Mouse (Mus musculus) megakaryocyte, embryonic 14.5 days (primary cell): Measurements from ENCODE around the gene Lmo3. TPM values are rescaled to one million over a fixed set of nuclear protein-coding genes. Genes with fewer than 3 reads are reported as not detected.

Experiments used
- H3K27me3 ChIP-seq: replicated peaks from 2 replicates; pipeline ENCODE3; 2012; ENCODE audit warnings: inconsistent platforms
- H3K36me3 ChIP-seq: replicated peaks from 2 replicates; pipeline ENCODE3; 2012; ENCODE audit warnings: low read length, inconsistent platforms, mixed read lengths
- H3K4me1 ChIP-seq: 2 replicates; pipeline ENCODE4 v1.6.1; 2012; ENCODE audit warnings: inconsistent platforms
- H3K4me3 ChIP-seq: replicated peaks from 2 replicates; pipeline ENCODE3; 2012; ENCODE audit warnings: moderate library complexity, mild to moderate bottlenecking, inconsistent platforms
- H3K9me3 ChIP-seq: 2 replicates; pipeline ENCODE4 v1.6.1; 2012; ENCODE audit warnings: inconsistent platforms
- FLI1 ChIP-seq: IDR thresholded peaks from 2 replicates; pipeline ENCODE4 v1.6.1; 2012; ENCODE audit warnings: low read length, inconsistent platforms, mixed read lengths
- GATA1 ChIP-seq: IDR thresholded peaks from 3 replicates; pipeline ENCODE4 v1.6.1; 2012; ENCODE audit warnings: mixed read lengths, low read length, inconsistent platforms, borderline replicate concordance
- polyA plus RNA-seq: library from polyadenylated mRNA; stranded (reverse); fragments of >175 nt; gene quantifications from 2 replicates; pipeline ENCODE4 v1.2.3, GENCODE M21; 2012; ENCODE audit warnings: low replicate concordance; ENCODE audit not compliant: insufficient read depth

Gene Lmo3
- polyA plus RNA-seq, 1 experiment, result not detected

DNA sequence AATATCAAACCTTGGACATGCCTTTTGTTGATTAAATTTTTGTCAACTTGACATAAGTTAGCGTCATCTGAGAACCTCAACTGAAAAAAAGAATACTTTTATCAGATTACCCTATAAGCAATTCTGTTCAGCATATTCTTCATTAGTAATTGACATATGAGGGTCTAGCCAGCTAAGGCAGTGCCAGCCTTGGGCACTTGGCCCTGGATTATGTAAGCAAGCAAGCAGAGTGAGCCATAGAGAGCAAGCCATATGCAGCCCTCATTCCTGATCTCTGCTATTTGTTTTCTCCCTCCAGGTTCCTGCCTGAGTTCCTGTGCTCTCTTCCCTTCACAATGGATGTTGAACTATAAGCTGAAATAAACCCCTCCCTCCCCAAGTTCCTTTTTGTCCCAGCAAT is 182.9 kb downstream of the Lmo3 start:
- Histone ChIP-seq H3K36me3 (no peaks in the 10 kb centered on the region), H3K4me1 (no peaks in the 10 kb centered on the region), H3K27me3 (no peaks in the 10 kb centered on the region), H3K9me3 (peaks cover 24% of the 10 kb centered on the region), H3K4me3 (no peak overlapping the region)
- TF ChIP-seq FLI1 (no peak), GATA1 (no peak)

DNA sequence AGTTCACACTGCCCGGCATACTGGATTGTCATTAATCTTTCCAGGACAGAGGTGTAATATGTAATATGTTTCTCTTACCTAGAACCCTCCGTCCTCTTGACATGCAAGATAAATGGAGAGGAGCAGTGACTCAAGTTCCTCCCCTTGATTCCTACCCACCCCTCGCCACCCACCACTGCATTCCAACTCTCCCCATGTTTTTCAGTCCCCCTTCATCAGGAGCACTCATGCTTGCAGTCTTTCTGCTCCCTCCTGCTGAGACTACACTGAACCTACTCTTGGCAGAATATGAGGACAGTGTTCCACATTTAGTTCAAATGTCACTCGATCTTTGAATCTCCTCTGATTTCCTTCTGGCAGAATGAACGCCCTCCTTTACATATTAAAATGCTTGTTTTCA is 190.7 kb downstream of the Lmo3 start:
- Histone ChIP-seq H3K4me1 (no peaks in the 10 kb centered on the region), H3K36me3 (no peaks in the 10 kb centered on the region), H3K4me3 (no peak overlapping the region), H3K9me3 (peaks cover 31% of the 10 kb centered on the region), H3K27me3 (no peaks in the 10 kb centered on the region)
- TF ChIP-seq GATA1 (no peak), FLI1 (no peak)

GRCm38 (mm10) chr6:138388168-138388936 is 193.4 kb downstream of the Lmo3 start:
- no peaks in the 10 kb centered on the region for H3K36me3 ChIP-seq
- no peaks in the 10 kb centered on the region for H3K4me1 ChIP-seq
- TF ChIP-seq GATA1 (no peak), FLI1 (no peak)
- H3K4me3 ChIP-seq, result no peak overlapping the region
- peaks cover 38% of the 10 kb centered on the region for H3K9me3 ChIP-seq
- H3K27me3 ChIP-seq, result no peaks in the 10 kb centered on the region

DNA sequence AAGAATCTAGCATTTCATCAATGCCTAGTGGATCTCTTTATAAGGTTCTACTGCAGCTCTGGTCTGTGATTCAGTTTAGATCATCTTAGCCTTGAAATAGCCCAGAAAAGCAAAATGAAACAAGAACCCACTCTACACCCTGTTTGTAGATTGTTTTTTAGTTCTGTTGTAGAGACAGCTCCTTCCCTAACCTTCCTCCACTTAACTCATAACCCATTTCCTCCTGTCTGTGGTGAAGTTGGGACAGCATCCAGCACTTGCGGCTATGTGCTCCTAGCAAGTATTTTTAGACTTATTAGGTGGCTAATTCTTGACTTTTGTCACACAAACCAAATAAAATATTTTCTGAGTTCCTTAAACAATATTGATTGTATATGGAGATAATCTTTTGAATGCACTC is 198.6 kb downstream of the Lmo3 start:
- TF ChIP-seq GATA1 (no peak), FLI1 (no peak)

GRCm38 (mm10) chr6:138371176-138371575 is 210.6 kb downstream of the Lmo3 start:
- TF ChIP-seq GATA1, result no peak
- no peak for TF ChIP-seq FLI1
- no peaks in the 10 kb centered on the region for H3K4me1 ChIP-seq
- H3K9me3 ChIP-seq, result peaks cover 13% of the 10 kb centered on the region
- H3K27me3 ChIP-seq, result no peaks in the 10 kb centered on the region
- no peaks in the 10 kb centered on the region for H3K36me3 ChIP-seq
- no peak overlapping the region for H3K4me3 ChIP-seq

More for the DNA sequence above, 198.6 kb downstream of the Lmo3 start:
- H3K36me3 ChIP-seq, result no peaks in the 10 kb centered on the region
- H3K9me3 ChIP-seq, result peaks cover 28% of the 10 kb centered on the region
- H3K27me3 ChIP-seq, result no peaks in the 10 kb centered on the region
- no peak overlapping the region for H3K4me3 ChIP-seq
- no peaks in the 10 kb centered on the region for H3K4me1 ChIP-seq

- Histone ChIP-seq H3K4me1 (no peaks in the 10 kb centered on the region), H3K27me3 (no peaks in the 10 kb centered on the region), H3K4me3 (no peak overlapping the region), H3K36me3 (no peaks in the 10 kb centered on the region), H3K9me3 (peaks cover 13% of the 10 kb centered on the region)
- TF ChIP-seq FLI1, result no peak
- no peak for TF ChIP-seq GATA1
Observed at GRCm38 (mm10) chr6:138364111-138364510, 217.7 kb downstream of the Lmo3 start.

DNA sequence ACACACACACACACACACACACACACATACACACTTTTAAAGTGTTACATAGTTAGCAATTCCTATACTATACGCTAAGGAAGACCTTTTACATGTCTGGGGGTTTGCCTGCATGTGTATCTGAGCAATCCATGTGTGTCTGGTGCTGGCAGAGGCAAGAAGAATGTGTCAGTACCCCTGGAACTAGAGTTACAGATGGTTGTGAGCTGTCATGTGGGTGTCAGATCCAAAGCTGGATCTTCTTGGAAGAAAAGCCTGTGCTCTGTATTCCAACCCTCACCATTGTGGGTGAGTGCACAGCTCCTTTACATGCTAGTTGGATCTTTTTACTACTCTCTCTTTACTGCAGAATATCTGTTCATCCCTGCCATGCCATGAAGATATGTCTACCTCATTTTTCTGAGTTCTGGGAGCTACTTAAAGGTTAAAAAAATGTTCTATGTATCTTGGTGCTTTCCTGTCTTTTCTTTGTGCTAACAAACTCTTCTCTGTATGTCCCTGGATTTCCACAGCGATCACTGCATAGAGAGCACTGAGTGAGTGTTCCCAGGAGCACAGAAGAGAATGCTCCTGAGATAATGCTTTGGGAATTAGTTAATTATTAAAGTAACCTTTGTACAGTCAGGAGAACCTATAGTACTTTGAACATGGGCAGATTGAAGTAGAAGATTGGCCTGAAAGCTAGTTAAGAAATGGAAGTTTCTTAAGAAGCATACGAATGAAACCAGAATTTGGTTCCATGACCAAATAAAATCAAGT is 231.0 kb downstream of the Lmo3 start:
- Histone ChIP-seq H3K4me1 (no peaks in the 10 kb centered on the region), H3K36me3 (no peaks in the 10 kb centered on the region), H3K27me3 (no peaks in the 10 kb centered on the region), H3K4me3 (no peak overlapping the region), H3K9me3 (peaks cover 20% of the 10 kb centered on the region)
- TF ChIP-seq GATA1 (no peak), FLI1 (no peak)

DNA sequence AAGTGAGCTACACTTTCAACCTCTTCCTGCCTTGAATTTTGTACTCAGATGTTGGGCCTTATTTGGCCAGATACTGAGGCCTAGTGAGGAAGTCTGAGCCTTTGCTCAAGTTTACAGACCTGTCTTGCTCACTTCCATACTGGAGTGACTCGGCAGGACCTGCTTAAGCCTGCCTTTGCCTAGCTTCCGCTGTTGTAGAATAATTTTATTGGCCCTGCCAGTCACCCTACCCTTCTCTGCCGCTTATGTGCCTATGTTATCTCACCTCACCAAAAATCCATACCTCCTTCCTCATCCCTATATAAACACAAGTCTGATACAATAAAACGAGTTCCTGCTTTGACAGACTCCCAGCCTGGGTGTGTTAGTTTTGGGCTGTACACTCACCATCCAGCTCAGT is 235.2 kb downstream of the Lmo3 start:
- Histone ChIP-seq H3K36me3 (no peaks in the 10 kb centered on the region), H3K4me3 (no peak overlapping the region)
- TF ChIP-seq GATA1, result no peak

GRCm38 (mm10) chr6:138335858-138336257 is 245.9 kb downstream of the Lmo3 start:
- TF ChIP-seq FLI1 (no peak), GATA1 (no peak)
- peaks cover 39% of the 10 kb centered on the region for H3K9me3 ChIP-seq
- H3K4me3 ChIP-seq, result no peak overlapping the region
- H3K27me3 ChIP-seq, result no peaks in the 10 kb centered on the region
- no peaks in the 10 kb centered on the region for H3K4me1 ChIP-seq
- no peaks in the 10 kb centered on the region for H3K36me3 ChIP-seq

More for the DNA sequence above, 235.2 kb downstream of the Lmo3 start:
- no peaks in the 10 kb centered on the region for H3K27me3 ChIP-seq
- H3K9me3 ChIP-seq, result peaks cover 26% of the 10 kb centered on the region
- no peaks in the 10 kb centered on the region for H3K4me1 ChIP-seq

DNA sequence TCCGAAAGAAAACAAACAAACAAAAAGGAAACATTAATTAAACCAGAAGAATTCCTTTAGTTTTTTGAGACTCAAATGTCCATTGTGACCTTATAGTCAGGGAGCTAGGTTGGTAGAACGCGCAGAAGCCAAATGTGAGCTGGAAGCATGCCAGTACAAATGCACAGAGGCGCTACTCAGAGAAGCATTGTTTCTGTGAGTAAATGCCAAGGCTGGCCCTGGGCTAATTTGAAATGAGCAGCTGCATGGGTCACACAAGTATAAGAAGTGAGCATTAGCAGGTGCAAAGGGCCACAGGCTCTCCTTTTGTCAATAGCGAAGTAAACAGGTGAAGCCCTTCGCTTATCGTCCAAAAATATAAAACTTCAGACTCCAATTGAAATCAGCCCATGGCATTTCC is 247.8 kb downstream of the Lmo3 start:
- no peaks in the 10 kb centered on the region for H3K27me3 ChIP-seq
- no peaks in the 10 kb centered on the region for H3K36me3 ChIP-seq
- TF ChIP-seq GATA1 (no peak), FLI1 (no peak)
- H3K9me3 ChIP-seq, result peaks cover 45% of the 10 kb centered on the region
- no peaks in the 10 kb centered on the region for H3K4me1 ChIP-seq
- no peak overlapping the region for H3K4me3 ChIP-seq
